Comparison of ENCODE assay signal across 9 mouse cellular contexts in genomic region chr19:10561558-10562314, GRCm38 (mm10). TPM values are rescaled to one million over a fixed set of nuclear protein-coding genes. Genes with fewer than 3 reads are reported as not detected.
DNase-seq lines count a peak whose midpoint lies in the region; ATAC-seq and TF ChIP-seq lines count a peak whose summit lies in the region.
"Had no signal": no experiment of that assay in that cellular context is flagged by ENCODE, and none has a peak within 500 bp of the region (broad histone marks: within the 10 kb centered on the region; RNA-seq: fewer than 3 reads in every experiment).

No protein-coding gene starts in this region.

- no peak for TF ChIP-seq EP300 in heart, postnatal 0 days (IDR thresholded peaks at IDR 0.05; ENCODE audit: low read depth)

- peak overlapping the region; percentile 66 for H3K27ac ChIP-seq in lung, embryonic 15.5 days
- H3K27ac ChIP-seq in heart, postnatal 0 days (ENCODE audit: low read depth), result peak overlapping the region; percentile 92
- H3K27ac ChIP-seq: limb, embryonic 12.5 days had no signal

- no peaks in the 10 kb centered on the region for H3K9me3 ChIP-seq in lung, embryonic 15.5 days
- no peaks in the 10 kb centered on the region for H3K9me3 ChIP-seq in heart, postnatal 0 days (replicated peaks; ENCODE audit: control insufficient read depth, low read length)
- H3K9me3 ChIP-seq: limb, embryonic 12.5 days had no signal

- DNase-seq in lung, postnatal 4 days, result no peak
- peak; percentile 74 for DNase-seq in heart, postnatal 0 days (ENCODE audit: low spot score)
- DNase-seq in retina, embryonic 14.5 days (ENCODE audit: low spot score), result peak; percentile 61
- no peak for DNase-seq in right cerebral cortex, postnatal 4 days
- no peak for DNase-seq in cerebellum, postnatal 4 days (ENCODE audit: low spot score in 2 of 2)
- no peak for DNase-seq in right cerebral cortex, postnatal 10 days (ENCODE audit: low spot score in 2 of 2)

- H3K27me3 ChIP-seq in lung, embryonic 15.5 days, result no peaks in the 10 kb centered on the region
- H3K27me3 ChIP-seq in heart, postnatal 0 days (ENCODE audit: control insufficient read depth, insufficient read depth, low read length), result no peaks in the 10 kb centered on the region
- H3K27me3 ChIP-seq: limb, embryonic 12.5 days had no signal

- H3K36me3 ChIP-seq in lung, embryonic 15.5 days, result no peaks in the 10 kb centered on the region
- H3K36me3 ChIP-seq in heart, postnatal 0 days (replicated peaks; ENCODE audit: control insufficient read depth, insufficient read depth, low read length), result no peaks in the 10 kb centered on the region
- H3K36me3 ChIP-seq: limb, embryonic 12.5 days had no signal

- no peak overlapping the region for H3K9ac ChIP-seq in lung, embryonic 15.5 days
- H3K9ac ChIP-seq in heart, postnatal 0 days (replicated peaks; ENCODE audit: low read depth, low read length), result no peak overlapping the region
- H3K9ac ChIP-seq: limb, embryonic 12.5 days had no signal

- no peak for TF ChIP-seq CTCF in heart, postnatal 0 days (IDR thresholded peaks at IDR 0.05; ENCODE audit: low read depth)

- no peak overlapping the region for H3K4me3 ChIP-seq in lung, embryonic 15.5 days
- H3K4me3 ChIP-seq in heart, postnatal 0 days (ENCODE audit: low read depth, low read length), result no peak overlapping the region
- H3K4me3 ChIP-seq: limb, embryonic 12.5 days had no signal

- no peak overlapping the region for H3K4me2 ChIP-seq in lung, embryonic 15.5 days
- no peak overlapping the region for H3K4me2 ChIP-seq in heart, postnatal 0 days (ENCODE audit: low read depth, low read length)
- H3K4me2 ChIP-seq: limb, embryonic 12.5 days had no signal

- ATAC-seq in lung, embryonic 15.5 days (ENCODE audit: borderline replicate concordance, extremely low read depth, low FRiP score, low TSS enrichment), result peak; percentile 81; the same call in 1 of the 2 replicates
- peak; percentile 82 for ATAC-seq in common myeloid progenitor, adult 5-6 weeks (replicated peaks; ENCODE audit: low read depth, poor library complexity, severe bottlenecking)
- peak; percentile 91 for ATAC-seq in heart, postnatal 0 days (ENCODE audit: insufficient read depth, low read depth)

- H3K4me1 ChIP-seq in lung, embryonic 15.5 days, result 0 out of 2 replicates have a peak, but pooled peaks cover 4% of the 10 kb centered on the region
- H3K4me1 ChIP-seq in heart, postnatal 0 days (ENCODE audit: control insufficient read depth, insufficient read depth), result peaks cover 10% of the 10 kb centered on the region; the same call in 1 of the 2 replicates

- WGBS in lung, embryonic 15.5 days, result 40% methylated on average over 6 of the region's 6 CpGs
- WGBS in heart, postnatal 0 days, result 28% methylated on average over 6 of the region's 6 CpGs

RNA-seq across cellular contexts. Expression of gene Tmem216, which starts 5.7 kb away (rescaled TPM):
- polyA plus RNA-seq in lung, embryonic 15.5 days (2015; fragmentation: Nextera tagmentation; extraction: Ambion mirVana), result 44.5 and 44.6 TPM in 2 replicates
- total RNA-seq in common myeloid progenitor, adult 5-6 weeks (2017), result 17.3 and 30.5 TPM in 2 replicates
- total RNA-seq in heart, postnatal 0 days (2014; rRNA removed; ENCODE audit: low replicate concordance), result 10.2 and 12.9 TPM in 2 replicates
- polyA plus RNA-seq in heart, postnatal 0 days (2015; fragmentation: Nextera tagmentation; extraction: Ambion mirVana), result 12.7 and 13.2 TPM in 2 replicates

RNA-seq across cellular contexts. Expression of gene Cyb561a3, which starts 15.2 kb away (rescaled TPM):
- polyA plus RNA-seq in lung, embryonic 15.5 days (2015; fragmentation: Nextera tagmentation; extraction: Ambion mirVana), result 20.4 and 21.7 TPM in 2 replicates
- total RNA-seq in common myeloid progenitor, adult 5-6 weeks (2017), result 30.9 and 32.4 TPM in 2 replicates
- 11.9 and 22.7 TPM in 2 replicates for total RNA-seq in heart, postnatal 0 days (2014; rRNA removed; ENCODE audit: low replicate concordance)
- polyA plus RNA-seq in heart, postnatal 0 days (2015; fragmentation: Nextera tagmentation; extraction: Ambion mirVana), result 13.7 and 15.5 TPM in 2 replicates

RNA-seq across cellular contexts. Expression of gene Tmem138, which starts 15.4 kb away (rescaled TPM):
- 39.4 and 40.3 TPM in 2 replicates for polyA plus RNA-seq in lung, embryonic 15.5 days (2015; fragmentation: Nextera tagmentation; extraction: Ambion mirVana)
- 6.0 and 15.9 TPM in 2 replicates for total RNA-seq in common myeloid progenitor, adult 5-6 weeks (2017)
- 6.7 and 8.1 TPM in 2 replicates for total RNA-seq in heart, postnatal 0 days (2014; rRNA removed; ENCODE audit: low replicate concordance)
- 11.9 and 12.1 TPM in 2 replicates for polyA plus RNA-seq in heart, postnatal 0 days (2015; fragmentation: Nextera tagmentation; extraction: Ambion mirVana)

RNA-seq across cellular contexts. Expression of gene Sdhaf2, which starts 35.8 kb away (rescaled TPM):
- polyA plus RNA-seq in lung, embryonic 15.5 days (2015; fragmentation: Nextera tagmentation; extraction: Ambion mirVana), result 56.5 and 56.6 TPM in 2 replicates
- 38.3 and 63.1 TPM in 2 replicates for total RNA-seq in common myeloid progenitor, adult 5-6 weeks (2017)
- total RNA-seq in heart, postnatal 0 days (2014; rRNA removed; ENCODE audit: low replicate concordance), result 50.6 and 66.2 TPM in 2 replicates
- polyA plus RNA-seq in heart, postnatal 0 days (2015; fragmentation: Nextera tagmentation; extraction: Ambion mirVana), result 56.1 and 56.9 TPM in 2 replicates

RNA-seq across cellular contexts. Expression of gene Cpsf7, which starts 36.7 kb away (rescaled TPM):
- 37.0 and 38.4 TPM in 2 replicates for polyA plus RNA-seq in lung, embryonic 15.5 days (2015; fragmentation: Nextera tagmentation; extraction: Ambion mirVana)
- 34.4 and 42.1 TPM in 2 replicates for total RNA-seq in common myeloid progenitor, adult 5-6 weeks (2017)
- 18.4 and 51.4 TPM in 2 replicates for total RNA-seq in heart, postnatal 0 days (2014; rRNA removed; ENCODE audit: low replicate concordance)
- 14.2 and 14.8 TPM in 2 replicates for polyA plus RNA-seq in heart, postnatal 0 days (2015; fragmentation: Nextera tagmentation; extraction: Ambion mirVana)

Comparison
In these comparisons a context has a peak if more than half of its experiments do, and no peak if none do; other contexts are left out.
1. DNase-seq: peak in heart, postnatal 0 days (single experiment) and retina, embryonic 14.5 days (single experiment); none in lung, postnatal 4 days (0 of 2), right cerebral cortex, postnatal 4 days (single experiment), cerebellum, postnatal 4 days (0 of 2) and right cerebral cortex, postnatal 10 days (0 of 2).
2. Peak in every context shown above with its lines, with median percentiles within 50 percentile points of each other: ATAC-seq.